Mouse (Mus musculus): ENCODE results near the gene Ctdnep1. TPM values are rescaled to one million over a fixed set of nuclear protein-coding genes. Genes with fewer than 3 reads are reported as not detected.

The Ctdnep1 gene
- polyA plus RNA-seq, 1 experiment from 2014 or later, result 24.4 TPM

- WGBS, result 89% methylated on average over 11 of the region's 11 CpGs
- Histone ChIP-seq H3K27ac (replicated peaks; ENCODE audit: low read depth, low read length) (no peak overlapping the region), H3K9ac (replicated peaks; ENCODE audit: low read length) (no peak overlapping the region), H3K4me3 (replicated peaks; ENCODE audit: low read depth, low read length) (peak overlapping the region; percentile 91; the same call in 1 of the 2 replicates), H3K4me2 (ENCODE audit: low read length) (peak overlapping the region; percentile 71; the same call in 1 of the 2 replicates), H3K36me3 (ENCODE audit: control insufficient read depth, insufficient read depth, low read length) (peaks cover 41% of the 10 kb centered on the region), H3K9me3 (ENCODE audit: control insufficient read depth, low read length) (no peaks in the 10 kb centered on the region), H3K27me3 (ENCODE audit: control insufficient read depth, insufficient read depth, low read length) (no peaks in the 10 kb centered on the region), H3K4me1 (ENCODE audit: control insufficient read depth, insufficient read depth, low read length) (peaks cover 17% of the 10 kb centered on the region)
- no peak for ATAC-seq (ENCODE audit: low FRiP score, low TSS enrichment)
- DNase-seq, result no peak
Observed at GRCm38 (mm10) chr11:69994401-69995090, 13.6 kb downstream of the Ctdnep1 start.

GRCm38 (mm10) chr11:69995391-69995960 is 14.5 kb downstream of the Ctdnep1 start, which contains the start of gene Phf23:
Phf23 (plus strand) TSS chr11:69995777.
- Histone ChIP-seq H3K4me1 (ENCODE audit: control insufficient read depth, insufficient read depth, low read length) (peaks cover 20% of the 10 kb centered on the region), H3K9ac (replicated peaks; ENCODE audit: low read length) (peak within 1 kb of the TSS; percentile 83), H3K4me3 (replicated peaks; ENCODE audit: low read depth, low read length) (peak within 1 kb of the TSS; percentile 91), H3K36me3 (ENCODE audit: control insufficient read depth, insufficient read depth, low read length) (peaks cover 38% of the 10 kb centered on the region), H3K27ac (replicated peaks; ENCODE audit: low read depth, low read length) (peak within 1 kb of the TSS; percentile 92), H3K27me3 (ENCODE audit: control insufficient read depth, insufficient read depth, low read length) (no peaks in the 10 kb centered on the region), H3K9me3 (ENCODE audit: control insufficient read depth, low read length) (no peaks in the 10 kb centered on the region), H3K4me2 (ENCODE audit: low read length) (peak within 1 kb of the TSS; percentile 71)
- ATAC-seq (ENCODE audit: low FRiP score, low TSS enrichment) (peak; percentile 82), DNase-seq (peak; percentile 99)
- WGBS, result under 1% methylated on average over 36 of the region's 36 CpGs

- peak; percentile 0; the same call in 1 of the 2 replicates for ATAC-seq (ENCODE audit: low FRiP score, low TSS enrichment)
- Histone ChIP-seq H3K4me1 (ENCODE audit: control insufficient read depth, insufficient read depth, low read length) (peaks cover 23% of the 10 kb centered on the region), H3K4me3 (replicated peaks; ENCODE audit: low read depth, low read length) (peak overlapping the region; percentile 91), H3K4me2 (ENCODE audit: low read length) (peak overlapping the region; percentile 71), H3K36me3 (ENCODE audit: control insufficient read depth, insufficient read depth, low read length) (peaks cover 38% of the 10 kb centered on the region), H3K27ac (replicated peaks; ENCODE audit: low read depth, low read length) (peak overlapping the region; percentile 92), H3K9ac (replicated peaks; ENCODE audit: low read length) (peak overlapping the region; percentile 83), H3K9me3 (ENCODE audit: control insufficient read depth, low read length) (no peaks in the 10 kb centered on the region), H3K27me3 (ENCODE audit: control insufficient read depth, insufficient read depth, low read length) (no peaks in the 10 kb centered on the region)
- peak; percentile 71 for DNase-seq
- WGBS, result under 1% methylated on average over 66 of the region's 66 CpGs
Observed at GRCm38 (mm10) chr11:69996161-69997061, 15.5 kb downstream of the Ctdnep1 start.

GRCm38 (mm10) chr11:69997070-69997509 is 16.1 kb downstream of the Ctdnep1 start:
- peak overlapping the region; percentile 92 for H3K27ac ChIP-seq (replicated peaks; ENCODE audit: low read depth, low read length)
- peak overlapping the region; percentile 71 for H3K4me2 ChIP-seq (ENCODE audit: low read length)
- H3K9me3 ChIP-seq (ENCODE audit: control insufficient read depth, low read length), result no peaks in the 10 kb centered on the region
- no peaks in the 10 kb centered on the region for H3K27me3 ChIP-seq (ENCODE audit: control insufficient read depth, insufficient read depth, low read length)
- ATAC-seq (ENCODE audit: low FRiP score, low TSS enrichment) (peak; percentile 14), DNase-seq (peak; percentile 86)
- WGBS, result under 1% methylated on average over 37 of the region's 44 CpGs
- H3K4me3 ChIP-seq (replicated peaks; ENCODE audit: low read depth, low read length), result peak overlapping the region; percentile 91
- peak overlapping the region; percentile 83 for H3K9ac ChIP-seq (replicated peaks; ENCODE audit: low read length)
- H3K36me3 ChIP-seq (ENCODE audit: control insufficient read depth, insufficient read depth, low read length), result peaks cover 38% of the 10 kb centered on the region
- peaks cover 30% of the 10 kb centered on the region for H3K4me1 ChIP-seq (ENCODE audit: control insufficient read depth, insufficient read depth, low read length)

GRCm38 (mm10) chr11:69998567-69999491 is 17.9 kb downstream of the Ctdnep1 start:
- Histone ChIP-seq H3K27me3 (ENCODE audit: control insufficient read depth, insufficient read depth, low read length) (no peaks in the 10 kb centered on the region), H3K4me3 (replicated peaks; ENCODE audit: low read depth, low read length) (0 out of 2 replicates have a peak overlapping the region, but pooled peaks have one; percentile 6), H3K9me3 (ENCODE audit: control insufficient read depth, low read length) (no peaks in the 10 kb centered on the region), H3K4me1 (ENCODE audit: control insufficient read depth, insufficient read depth, low read length) (peaks cover 32% of the 10 kb centered on the region), H3K9ac (replicated peaks; ENCODE audit: low read length) (no peak overlapping the region), H3K27ac (replicated peaks; ENCODE audit: low read depth, low read length) (no peak overlapping the region), H3K36me3 (ENCODE audit: control insufficient read depth, insufficient read depth, low read length) (peaks cover 30% of the 10 kb centered on the region), H3K4me2 (ENCODE audit: low read length) (no peak overlapping the region)
- no peak for ATAC-seq (ENCODE audit: low FRiP score, low TSS enrichment)
- 93% methylated on average over 27 of the region's 27 CpGs for WGBS
- no peak for DNase-seq

- Histone ChIP-seq H3K27ac (replicated peaks; ENCODE audit: low read depth, low read length) (no peak overlapping the region; the same call in 1 of the 2 replicates), H3K4me2 (ENCODE audit: low read length) (peak overlapping the region; percentile 85), H3K4me3 (replicated peaks; ENCODE audit: low read depth, low read length) (peak overlapping the region; percentile 83; the same call in 1 of the 2 replicates), H3K9ac (replicated peaks; ENCODE audit: low read length) (no peak overlapping the region), H3K4me1 (ENCODE audit: control insufficient read depth, insufficient read depth, low read length) (peaks cover 32% of the 10 kb centered on the region), H3K9me3 (ENCODE audit: control insufficient read depth, low read length) (no peaks in the 10 kb centered on the region), H3K36me3 (ENCODE audit: control insufficient read depth, insufficient read depth, low read length) (peaks cover 25% of the 10 kb centered on the region), H3K27me3 (ENCODE audit: control insufficient read depth, insufficient read depth, low read length) (no peaks in the 10 kb centered on the region)
- WGBS, result 89% methylated on average over 8 of the region's 8 CpGs
- ATAC-seq (ENCODE audit: low FRiP score, low TSS enrichment) (no peak), DNase-seq (no peak)
Observed at GRCm38 (mm10) chr11:69999666-70000065, 18.7 kb downstream of the Ctdnep1 start.

GRCm38 (mm10) chr11:70000396-70000898 is 19.5 kb downstream of the Ctdnep1 start, which contains the start of gene Dvl2:
Dvl2 (plus strand) TSS chr11:70000595.
- WGBS, result under 1% methylated on average over 48 of the region's 48 CpGs
- peaks cover 32% of the 10 kb centered on the region for H3K4me1 ChIP-seq (ENCODE audit: control insufficient read depth, insufficient read depth, low read length)
- peak within 1 kb of the TSS; percentile 96 for H3K27ac ChIP-seq (replicated peaks; ENCODE audit: low read depth, low read length)
- no peaks in the 10 kb centered on the region for H3K27me3 ChIP-seq (ENCODE audit: control insufficient read depth, insufficient read depth, low read length)
- H3K9me3 ChIP-seq (ENCODE audit: control insufficient read depth, low read length), result no peaks in the 10 kb centered on the region
- H3K9ac ChIP-seq (replicated peaks; ENCODE audit: low read length), result peak within 1 kb of the TSS; percentile 67
- peak within 1 kb of the TSS; percentile 85 for H3K4me2 ChIP-seq (ENCODE audit: low read length)
- peak within 1 kb of the TSS; percentile 83 for H3K4me3 ChIP-seq (replicated peaks; ENCODE audit: low read depth, low read length)
- H3K36me3 ChIP-seq (ENCODE audit: control insufficient read depth, insufficient read depth, low read length), result peaks cover 31% of the 10 kb centered on the region
- DNase-seq (peak; percentile 96), ATAC-seq (ENCODE audit: low FRiP score, low TSS enrichment) (peak; percentile 72)

Measured in midbrain, embryonic 14.5 days (tissue).